Mouse (Mus musculus): ENCODE results near the gene Cbln3. TPM values are rescaled to one million over a fixed set of nuclear protein-coding genes. Genes with fewer than 3 reads are reported as not detected.

The Cbln3 gene
- polyA plus RNA-seq, 2 experiments from 2014 or later, result not detected

- ATAC-seq, result no peak
Observed at GRCm38 (mm10) chr14:55845506-55846294, 38.5 kb downstream of the Cbln3 start.

GRCm38 (mm10) chr14:55842794-55843193 is 41.4 kb downstream of the Cbln3 start:
- ATAC-seq, result no peak

- no peak for ATAC-seq
Observed at GRCm38 (mm10) chr14:55840853-55841366, 43.3 kb downstream of the Cbln3 start.

- no peak for ATAC-seq
Observed at GRCm38 (mm10) chr14:55838740-55839139, 45.5 kb downstream of the Cbln3 start.

GRCm38 (mm10) chr14:55838312-55838711 is 45.9 kb downstream of the Cbln3 start:
- no peak for ATAC-seq

GRCm38 (mm10) chr14:55834808-55835533 is 49.2 kb downstream of the Cbln3 start:
- ATAC-seq, result no peak

- no peak for ATAC-seq
Observed at GRCm38 (mm10) chr14:55833126-55833525, 51.1 kb downstream of the Cbln3 start.

GRCm38 (mm10) chr14:55830331-55830730 is 53.9 kb downstream of the Cbln3 start:
- ATAC-seq, result no peak

GRCm38 (mm10) chr14:55829854-55830253 is 54.3 kb downstream of the Cbln3 start:
- no peak for ATAC-seq

Other genes starting within 250 kb of the Cbln3 start
- 10 to 100 TPM; 33.4 to 42.0 TPM for gene Ipo4, start 248.4 kb downstream of the Cbln3 start, polyA plus RNA-seq (2017; shearing (Covaris generic))
- gene Gm49378, start 246.5 kb downstream of the Cbln3 start, polyA plus RNA-seq (2017; shearing (Covaris generic)), result under 1 TPM in 1 of 2 experiments, not detected in 1; 0.98 TPM
- 10 to 100 TPM; 39.7 to 46.7 TPM for gene Tm9sf1, start 240.6 kb downstream of the Cbln3 start, polyA plus RNA-seq (2017; shearing (Covaris generic))
- gene Tssk4, start 234.2 kb downstream of the Cbln3 start, polyA plus RNA-seq (2017; shearing (Covaris generic)), result 1 to 10 TPM in 1 of 2 experiments, under 1 TPM in 1; 0.69 to 1.3 TPM
- 100 to 1,000 TPM in 1 of 2 experiments, 10 to 100 TPM in 1; 92.4 to 106 TPM for gene Mdp1, start 223.9 kb downstream of the Cbln3 start, polyA plus RNA-seq (2017; shearing (Covaris generic))
- 10 to 100 TPM; 29.8 to 34.1 TPM for gene Gmpr2, start 212.5 kb downstream of the Cbln3 start, polyA plus RNA-seq (2017; shearing (Covaris generic))
- 100 to 1,000 TPM; 338 to 343 TPM for gene Nedd8, start 212.3 kb downstream of the Cbln3 start, polyA plus RNA-seq (2017; shearing (Covaris generic))
- 10 to 100 TPM; 26.4 to 29.2 TPM for gene Tinf2, start 202.6 kb downstream of the Cbln3 start, polyA plus RNA-seq (2017; shearing (Covaris generic))
- not detected for gene Tgm1, start 170.5 kb downstream of the Cbln3 start, polyA plus RNA-seq (2017; shearing (Covaris generic))
- gene Rabggta, start 162.1 kb downstream of the Cbln3 start, polyA plus RNA-seq (2017; shearing (Covaris generic)), result 10 to 100 TPM; 70.5 to 94.7 TPM
- gene Dhrs1, start 138.7 kb downstream of the Cbln3 start, polyA plus RNA-seq (2017; shearing (Covaris generic)), result 10 to 100 TPM; 40.8 to 46.5 TPM
- gene Nop9, start 138.7 kb downstream of the Cbln3 start, polyA plus RNA-seq (2017; shearing (Covaris generic)), result 1 to 10 TPM; 3.6 to 5.8 TPM
- gene Cideb, start 125.9 kb downstream of the Cbln3 start, polyA plus RNA-seq (2017; shearing (Covaris generic)), result not detected
- gene Ltb4r2, start 123.0 kb downstream of the Cbln3 start, polyA plus RNA-seq (2017; shearing (Covaris generic)), result under 1 TPM in 1 of 2 experiments, not detected in 1; 0.08 TPM
- 1 to 10 TPM; 4.1 to 4.5 TPM for gene Ltb4r1, start 118.4 kb downstream of the Cbln3 start, polyA plus RNA-seq (2017; shearing (Covaris generic))
- gene Adcy4, start 100.3 kb downstream of the Cbln3 start, polyA plus RNA-seq (2017; shearing (Covaris generic)), result 1 to 10 TPM in 1 of 2 experiments, not detected in 1; 1.0 TPM
- gene Ripk3, start 95.5 kb downstream of the Cbln3 start, polyA plus RNA-seq (2017; shearing (Covaris generic)), result 10 to 100 TPM; 80.3 to 81.9 TPM
- gene Nfatc4, start 61.2 kb downstream of the Cbln3 start, polyA plus RNA-seq (2017; shearing (Covaris generic)), result not detected
- under 1 TPM; 0.04 to 0.11 TPM for gene Nynrin, start 30.4 kb downstream of the Cbln3 start, polyA plus RNA-seq (2017; shearing (Covaris generic))
- 10 to 100 TPM; 13.4 to 13.9 TPM for gene Khnyn, start 555 bp upstream of the Cbln3 start, polyA plus RNA-seq (2017; shearing (Covaris generic))
- gene Sdr39u1, start 15.9 kb upstream of the Cbln3 start, polyA plus RNA-seq (2017; shearing (Covaris generic)), result 100 to 1,000 TPM in 1 of 2 experiments, 10 to 100 TPM in 1; 88.4 to 115 TPM
- gene Cma1, start 60.3 kb upstream of the Cbln3 start, polyA plus RNA-seq (2017; shearing (Covaris generic)), result not detected
- gene Cma2, start 66.6 kb upstream of the Cbln3 start, polyA plus RNA-seq (2017; shearing (Covaris generic)), result not detected
- not detected for gene Mcpt1, start 133.6 kb upstream of the Cbln3 start, polyA plus RNA-seq (2017; shearing (Covaris generic))
- not detected for gene Mcpt9, start 146.1 kb upstream of the Cbln3 start, polyA plus RNA-seq (2017; shearing (Covaris generic))
- not detected for gene Mcpt2, start 157.6 kb upstream of the Cbln3 start, polyA plus RNA-seq (2017; shearing (Covaris generic))
- not detected for gene Mcpt4, start 177.9 kb upstream of the Cbln3 start, polyA plus RNA-seq (2017; shearing (Covaris generic))
- not detected for gene Mcpt8, start 200.9 kb upstream of the Cbln3 start, polyA plus RNA-seq (2017; shearing (Covaris generic))
- not detected for gene Ctsg, start 218.2 kb upstream of the Cbln3 start, polyA plus RNA-seq (2017; shearing (Covaris generic))
- gene Gzme, start 236.2 kb upstream of the Cbln3 start, polyA plus RNA-seq (2017; shearing (Covaris generic)), result not detected
- gene Gzmd, start 248.2 kb upstream of the Cbln3 start, polyA plus RNA-seq (2017; shearing (Covaris generic)), result not detected

All from CD4-positive, CD25-positive, alpha-beta regulatory T cell, adult 4 months (primary cell).